Mouse (Mus musculus) forebrain, embryonic 13.5 days (tissue): ENCODE results near the gene Hnrnpll. TPM values are rescaled to one million over a fixed set of nuclear protein-coding genes. Genes with fewer than 3 reads are reported as not detected.

Source experiments
- ATAC-seq: fragments of 200-750 bp; cut with Nextera tagmentation; 2 replicates; pipeline ENCODE4 v1.8.0; 2017
- H3K27ac ChIP-seq: fragments of 300-500 bp; sonication (generic); 2 replicates; pipeline ENCODE4 v1.5.1; 2015; ENCODE audit warnings: inconsistent platforms, mild to moderate bottlenecking, moderate library complexity
- H3K27me3 ChIP-seq: fragments of 300-500 bp; sonication (generic); 2 replicates; pipeline ENCODE4 v1.6.1; 2015; ENCODE audit warnings: mild to moderate bottlenecking, inconsistent platforms
- H3K36me3 ChIP-seq: fragments of 300-500 bp; sonication (generic); 2 replicates; pipeline ENCODE4 v1.6.1; 2015; ENCODE audit warnings: mild to moderate bottlenecking, inconsistent platforms; ENCODE audit not compliant: poor library complexity, severe bottlenecking
- H3K4me1 ChIP-seq: fragments of 300-500 bp; sonication (generic); 2 replicates; pipeline ENCODE4 v1.6.1; 2015; ENCODE audit warnings: inconsistent platforms
- H3K4me2 ChIP-seq: fragments of 300-500 bp; sonication (generic); 2 replicates; pipeline ENCODE4 v1.6.1; 2015; ENCODE audit warnings: inconsistent platforms, mild to moderate bottlenecking, moderate library complexity
- H3K4me3 ChIP-seq: fragments of 300-500 bp; sonication (generic); 2 replicates; pipeline ENCODE4 v1.5.1; 2015; ENCODE audit warnings: mild to moderate bottlenecking, inconsistent platforms
- H3K9ac ChIP-seq: fragments of 300-500 bp; sonication (generic); 2 replicates; pipeline ENCODE4 v1.6.1; 2015; ENCODE audit warnings: mild to moderate bottlenecking, inconsistent platforms
- H3K9me3 ChIP-seq: fragments of 300-500 bp; sonication (generic); replicated peaks from 2 replicates; pipeline ENCODE4 v1.6.1; 2016; ENCODE audit warnings: inconsistent platforms
- WGBS: fragments of 180-500 bp; shearing (Covaris S2); methylation state at CpG from one replicate; pipeline ENCODE4 v1.1.7; 2015; 5-methylcytosine and 5-hydroxymethylcytosine counted together
- polyA plus RNA-seq: library from polyadenylated mRNA; unstranded; fragments of >200 nt; fragmentation: Nextera tagmentation; extraction: Ambion mirVana; gene quantifications from 2 replicates; pipeline ENCODE4 v1.2.1, GENCODE M21; 2015

Gene Hnrnpll
- polyA plus RNA-seq, 1 experiment from 2014 or later = 85.4 TPM

DNA sequence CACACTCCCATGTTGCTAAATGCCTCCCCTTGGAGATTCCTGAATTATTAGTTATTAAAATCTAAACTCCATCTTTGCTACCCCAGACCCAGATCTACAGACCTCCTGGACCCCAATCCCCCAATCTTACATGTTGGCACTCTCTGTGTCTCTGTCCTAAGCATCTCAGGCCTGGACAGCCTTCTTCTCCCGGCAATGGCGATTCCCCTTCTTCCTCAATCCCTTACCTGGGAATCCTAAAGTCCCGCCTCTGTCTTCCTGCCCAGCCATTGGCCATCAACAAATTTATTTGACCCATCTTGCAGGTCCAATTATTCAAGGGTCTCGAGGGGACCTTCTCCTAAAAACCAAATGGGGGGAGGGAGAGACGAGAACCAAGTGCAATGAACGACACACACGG lies 77.7 kb downstream of the Hnrnpll start:
- ATAC-seq = no peak
- Histone ChIP-seq H3K9ac (no peak overlapping the region), H3K27me3 (no peaks in the 10 kb centered on the region), H3K27ac (no peak overlapping the region), H3K4me1 (no peaks in the 10 kb centered on the region), H3K4me2 (no peak overlapping the region), H3K4me3 (no peak overlapping the region), H3K36me3 (no peaks in the 10 kb centered on the region), H3K9me3 (no peaks in the 10 kb centered on the region)
- 93% methylated on average over 7 of the region's 7 CpGs for WGBS

DNA sequence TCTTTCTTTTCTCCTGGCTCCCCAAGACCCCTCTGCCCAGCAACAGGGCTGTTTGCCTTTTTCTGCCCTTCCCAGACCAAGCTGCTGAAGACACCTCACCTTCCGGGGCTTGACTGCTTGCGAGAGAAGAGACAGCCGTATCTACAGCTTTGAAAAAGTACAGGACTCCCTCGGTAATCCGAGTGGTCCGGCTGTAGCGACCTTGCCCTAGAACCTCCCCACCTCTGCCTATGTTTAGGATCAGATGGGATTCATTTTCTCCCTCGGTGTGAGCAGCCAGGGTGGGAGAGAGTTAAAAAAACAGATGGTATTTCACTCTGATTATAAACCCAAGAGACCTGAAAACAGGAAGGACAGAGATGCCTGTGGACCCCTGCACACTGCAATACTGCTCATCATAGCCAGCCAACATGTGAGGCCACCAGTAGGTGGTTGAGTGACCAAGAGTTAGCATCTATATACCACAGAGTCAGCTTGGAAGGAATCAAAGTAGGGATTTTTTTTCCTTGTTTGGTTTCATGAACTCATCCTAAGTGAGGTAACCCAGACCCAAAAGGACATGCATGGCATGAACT lies 79.1 kb downstream of the Hnrnpll start:
- no peaks in the 10 kb centered on the region for H3K9me3 ChIP-seq
- H3K4me2 ChIP-seq = no peak overlapping the region
- H3K36me3 ChIP-seq = no peaks in the 10 kb centered on the region
- no peaks in the 10 kb centered on the region for H3K4me1 ChIP-seq
- WGBS = 79% methylated on average over 8 of the region's 8 CpGs
- no peaks in the 10 kb centered on the region for H3K27me3 ChIP-seq
- H3K4me3 ChIP-seq = no peak overlapping the region
- ATAC-seq = no peak
- H3K9ac ChIP-seq = no peak overlapping the region
- H3K27ac ChIP-seq = no peak overlapping the region

DNA sequence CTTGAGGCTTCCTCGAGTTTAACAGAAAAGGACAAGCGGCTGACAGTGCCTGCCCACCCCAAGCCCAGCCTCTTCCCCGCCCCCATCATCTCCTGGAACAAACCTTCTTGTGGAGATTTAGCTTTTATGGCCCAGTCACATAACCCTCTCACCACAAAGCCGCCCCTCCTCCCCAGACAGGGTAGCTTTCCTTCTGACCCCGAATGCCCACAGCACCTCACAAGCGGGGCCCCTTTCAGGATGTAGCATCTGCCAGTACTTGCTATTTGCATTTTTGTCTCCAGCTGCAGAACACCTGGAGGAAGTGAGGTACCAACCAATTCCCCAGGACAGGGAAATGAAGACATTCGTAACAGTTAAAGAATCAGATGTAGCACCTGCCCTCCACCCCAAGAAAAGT lies 79.6 kb downstream of the Hnrnpll start:
- H3K4me1 ChIP-seq = no peaks in the 10 kb centered on the region
- H3K9ac ChIP-seq = no peak overlapping the region
- H3K9me3 ChIP-seq = no peaks in the 10 kb centered on the region
- no peak overlapping the region for H3K4me2 ChIP-seq
- WGBS = 46% methylated on average over 7 of the region's 7 CpGs
- H3K27ac ChIP-seq = no peak overlapping the region
- H3K36me3 ChIP-seq = no peaks in the 10 kb centered on the region
- no peak for ATAC-seq
- H3K27me3 ChIP-seq = no peaks in the 10 kb centered on the region
- no peak overlapping the region for H3K4me3 ChIP-seq

DNA sequence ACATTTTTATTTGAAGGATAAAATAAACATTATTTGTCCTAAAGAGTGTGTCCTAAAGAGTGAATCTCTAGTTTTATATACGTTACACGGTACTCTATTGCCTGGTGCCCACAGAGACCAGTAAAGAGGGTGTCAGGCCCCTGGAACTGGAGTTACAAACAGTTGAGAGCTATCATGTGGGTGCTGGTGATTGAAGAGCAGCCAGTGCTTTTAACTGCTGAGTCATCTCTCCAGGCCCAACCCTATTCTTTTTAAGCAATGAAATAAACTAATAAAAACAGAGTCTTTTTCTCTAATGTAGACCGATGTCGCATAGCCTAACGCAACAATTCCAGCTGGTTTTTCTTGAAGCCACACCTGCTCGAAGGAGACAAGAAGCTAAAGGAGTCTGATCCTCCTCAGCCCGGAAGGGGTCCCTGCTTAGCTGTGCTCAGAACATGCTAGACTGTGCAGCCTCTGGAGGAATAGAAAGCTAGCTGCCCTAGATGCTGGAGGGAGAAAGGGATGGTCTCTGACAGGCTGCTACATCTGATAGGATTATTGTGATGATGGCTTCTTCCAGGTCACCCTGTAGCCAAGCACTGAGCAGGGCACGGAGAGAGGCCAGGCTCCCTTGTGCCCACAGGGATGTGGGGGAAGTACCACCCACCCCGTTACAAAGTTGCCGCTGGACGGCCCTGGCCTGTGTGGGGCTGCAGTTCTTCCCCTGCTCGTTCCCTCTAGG lies 80.2 kb downstream of the Hnrnpll start:
- H3K9ac ChIP-seq = no peak overlapping the region
- no peak for ATAC-seq
- no peaks in the 10 kb centered on the region for H3K36me3 ChIP-seq
- 70% methylated on average over 12 of the region's 12 CpGs for WGBS
- peaks cover 4% of the 10 kb centered on the region; the same call in 1 of the 2 replicates for H3K4me1 ChIP-seq
- no peak overlapping the region for H3K4me3 ChIP-seq
- H3K4me2 ChIP-seq = no peak overlapping the region
- no peaks in the 10 kb centered on the region for H3K27me3 ChIP-seq
- no peak overlapping the region for H3K27ac ChIP-seq
- no peaks in the 10 kb centered on the region for H3K9me3 ChIP-seq

DNA sequence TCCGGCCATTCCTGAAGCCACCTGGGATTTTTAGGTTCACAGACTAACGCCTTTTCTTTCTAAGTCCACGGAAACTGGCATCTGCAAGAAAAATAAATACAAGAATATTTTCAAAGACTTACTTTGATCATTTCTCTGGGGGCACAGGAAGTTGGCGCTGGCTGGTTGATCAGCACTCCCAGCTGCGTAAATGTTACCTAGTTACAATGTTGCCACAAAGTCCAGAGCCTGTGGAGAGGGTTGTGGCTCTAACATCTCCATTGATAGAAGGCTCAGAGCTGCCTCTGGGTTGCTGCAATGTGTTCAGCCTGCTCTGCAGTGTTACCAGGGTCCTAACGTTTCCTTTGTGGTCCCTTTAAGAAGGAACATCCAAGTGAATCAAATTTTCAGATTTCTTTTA lies 80.8 kb downstream of the Hnrnpll start:
- Histone ChIP-seq H3K4me3 (no peak overlapping the region), H3K9me3 (no peaks in the 10 kb centered on the region), H3K9ac (no peak overlapping the region), H3K4me1 (peaks cover 10% of the 10 kb centered on the region; the same call in 1 of the 2 replicates), H3K27me3 (no peaks in the 10 kb centered on the region), H3K27ac (no peak overlapping the region), H3K4me2 (no peak overlapping the region), H3K36me3 (no peaks in the 10 kb centered on the region)
- ATAC-seq = no peak
- 84% methylated on average over 6 of the region's 6 CpGs for WGBS

DNA sequence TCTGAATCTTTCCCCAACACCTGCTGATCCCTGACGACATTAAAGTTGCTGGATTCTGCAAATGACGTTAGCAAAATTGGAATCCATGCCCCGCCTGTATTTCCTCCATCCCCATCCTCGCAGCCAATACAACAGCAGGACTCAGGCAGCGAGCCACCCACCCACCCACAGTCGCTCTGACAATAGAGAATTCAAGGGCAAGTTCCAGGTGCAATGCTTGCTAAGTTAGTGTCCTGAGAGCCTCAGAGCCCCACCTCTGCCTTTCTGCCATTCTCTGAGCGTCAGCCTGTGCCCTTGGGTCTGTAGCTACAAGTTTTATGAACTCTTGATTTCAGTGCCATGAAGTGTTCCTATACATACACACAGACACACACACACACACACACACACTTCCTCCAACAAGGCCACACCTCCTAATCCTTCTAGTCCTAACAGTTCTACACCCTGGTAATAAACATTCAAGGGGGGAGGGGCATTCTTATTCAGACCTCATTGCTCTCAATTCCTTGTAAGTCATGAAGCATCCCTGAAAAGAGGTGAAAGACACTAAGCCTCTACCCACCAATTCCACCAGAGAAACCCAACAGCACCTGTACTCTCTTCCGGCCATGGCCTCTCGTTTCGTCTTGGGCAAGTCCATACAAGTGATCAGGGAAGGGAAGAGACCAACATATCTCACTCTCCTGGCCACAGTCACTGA lies 81.6 kb downstream of the Hnrnpll start:
- no peak for ATAC-seq
- Histone ChIP-seq H3K4me1 (peaks cover 16% of the 10 kb centered on the region; the same call in 1 of the 2 replicates), H3K27me3 (no peaks in the 10 kb centered on the region), H3K4me2 (no peak overlapping the region), H3K4me3 (no peak overlapping the region), H3K9me3 (no peaks in the 10 kb centered on the region), H3K9ac (no peak overlapping the region), H3K27ac (no peak overlapping the region), H3K36me3 (no peaks in the 10 kb centered on the region)
- WGBS = 82% methylated on average over 10 of the region's 10 CpGs

Other genes with a start within 250 kb of the Hnrnpll start
- 31.8 and 36.4 TPM in 2 replicates for gene Atl2, start 166.2 kb downstream of the Hnrnpll start, polyA plus RNA-seq
- 3.4 and 4.6 TPM in 2 replicates for gene Galm, start 65.1 kb upstream of the Hnrnpll start, polyA plus RNA-seq
- 747 and 755 TPM in 2 replicates for gene Srsf7, start 145.0 kb upstream of the Hnrnpll start, polyA plus RNA-seq
- 0.11 and 0.13 TPM in 2 replicates for gene Ttc39d, start 145.1 kb upstream of the Hnrnpll start, polyA plus RNA-seq
- gene Gemin6, start 162.1 kb upstream of the Hnrnpll start, polyA plus RNA-seq = 33.6 and 35.8 TPM in 2 replicates
- gene Morn2, start 227.9 kb upstream of the Hnrnpll start, polyA plus RNA-seq = 49.0 and 51.0 TPM in 2 replicates
- gene Dhx57, start 228.1 kb upstream of the Hnrnpll start, polyA plus RNA-seq = 28.6 and 32.0 TPM in 2 replicates
- gene Arhgef33, start 245.1 kb upstream of the Hnrnpll start, polyA plus RNA-seq = 0.65 and 0.96 TPM in 2 replicates